Mouse (Mus musculus): Measurements from ENCODE around the gene Nip7.

- TF ChIP-seq CTCF (IDR thresholded peaks at IDR 0.05; ENCODE audit: low read depth), result no peak
- TF ChIP-seq EP300 (optimal IDR thresholded peaks at IDR 0.05), result no peak
Observed at GRCm38 (mm10) chr8:107045478-107045877, 11.2 kb upstream of the Nip7 start.
